Comparison of ENCODE assay signal across 9 mouse cellular contexts in genomic region chr3:84335421-84336073, GRCm38 (mm10). TPM values are rescaled to one million over a fixed set of nuclear protein-coding genes. Genes with fewer than 3 reads are reported as not detected.
A peak's percentile ranks its signal among the peaks of the same experiment; 100 is the strongest.
DNase-seq lines count a peak whose midpoint lies in the region; ATAC-seq and TF ChIP-seq lines count a peak whose summit lies in the region.
"Had no signal": no experiment of that assay in that cellular context is flagged by ENCODE, and none has a peak within 500 bp of the region (broad histone marks: within the 10 kb centered on the region; RNA-seq: fewer than 3 reads in every experiment).

No protein-coding gene starts in this region.

- 41% methylated on average over 8 of the region's 8 CpGs for WGBS in heart, embryonic 10.5 days
- WGBS in liver, postnatal 0 days (ENCODE audit: insufficient replicate concordance): 53% methylated on average over 8 of the region's 8 CpGs
- WGBS in liver, embryonic 12.5 days (ENCODE audit: insufficient replicate concordance): 64% methylated on average over 8 of the region's 8 CpGs
- WGBS in hindbrain, embryonic 11.5 days: 34% methylated on average over 8 of the region's 8 CpGs
- 38% methylated on average over 8 of the region's 8 CpGs for WGBS in midbrain, embryonic 14.5 days

- peaks cover 10% of the 10 kb centered on the region; the same call in 1 of the 2 replicates for H3K4me1 ChIP-seq in heart, embryonic 10.5 days
- peaks cover 17% of the 10 kb centered on the region for H3K4me1 ChIP-seq in liver, postnatal 0 days (ENCODE audit: insufficient read depth)
- peaks cover 18% of the 10 kb centered on the region for H3K4me1 ChIP-seq in liver, embryonic 12.5 days
- H3K4me1 ChIP-seq in hindbrain, embryonic 11.5 days (replicated peaks; ENCODE audit: control insufficient read depth, insufficient read depth, low read length): no peaks in the 10 kb centered on the region; the same call in 1 of the 2 replicates
- peaks cover 10% of the 10 kb centered on the region; the same call in 1 of the 2 replicates for H3K4me1 ChIP-seq in midbrain, embryonic 14.5 days (ENCODE audit: control insufficient read depth, insufficient read depth, low read length)

- 0 out of 2 replicates have a peak overlapping the region, but pooled peaks have one; percentile 56 for H3K4me2 ChIP-seq in liver, postnatal 0 days (ENCODE audit: low read depth, low read length)
- H3K4me2 ChIP-seq in liver, embryonic 12.5 days: no peak overlapping the region
- H3K4me2 ChIP-seq in hindbrain, embryonic 11.5 days (replicated peaks; ENCODE audit: low read depth, low read length): peak overlapping the region; percentile 36; the same call in 1 of the 2 replicates
- H3K4me2 ChIP-seq in midbrain, embryonic 14.5 days (ENCODE audit: low read length): peak overlapping the region; percentile 45; the same call in 1 of the 2 replicates

- TF ChIP-seq EP300 in liver, postnatal 0 days (IDR thresholded peaks at IDR 0.05; ENCODE audit: low read depth): no peak

- H3K27me3 ChIP-seq in heart, embryonic 10.5 days (ENCODE audit: insufficient read depth, poor library complexity, severe bottlenecking): peaks cover 61% of the 10 kb centered on the region
- no peaks in the 10 kb centered on the region for H3K27me3 ChIP-seq in liver, postnatal 0 days (ENCODE audit: insufficient read depth, low read length)
- H3K27me3 ChIP-seq in liver, embryonic 12.5 days (replicated peaks): peaks cover 31% of the 10 kb centered on the region
- H3K27me3 ChIP-seq in hindbrain, embryonic 11.5 days (ENCODE audit: control insufficient read depth, insufficient read depth, low read length): peaks cover 5% of the 10 kb centered on the region
- H3K27me3 ChIP-seq in midbrain, embryonic 14.5 days (ENCODE audit: control insufficient read depth, insufficient read depth, low read length): no peaks in the 10 kb centered on the region

- H3K4me3 ChIP-seq in heart, embryonic 10.5 days: peak overlapping the region; percentile 43
- no peak overlapping the region for H3K4me3 ChIP-seq in liver, postnatal 0 days (ENCODE audit: low read depth, low read length)
- H3K4me3 ChIP-seq in liver, embryonic 12.5 days: no peak overlapping the region
- no peak overlapping the region for H3K4me3 ChIP-seq in hindbrain, embryonic 11.5 days (ENCODE audit: low read depth, low read length)
- H3K4me3 ChIP-seq in midbrain, embryonic 14.5 days (replicated peaks; ENCODE audit: low read depth, low read length): no peak overlapping the region
- H3K4me3 ChIP-seq: heart, adult 2 months had no signal

- no peak overlapping the region for H3K27ac ChIP-seq in heart, embryonic 10.5 days
- H3K27ac ChIP-seq in liver, postnatal 0 days (ENCODE audit: low read depth): no peak overlapping the region
- H3K27ac ChIP-seq in liver, embryonic 12.5 days: no peak overlapping the region
- no peak overlapping the region for H3K27ac ChIP-seq in hindbrain, embryonic 11.5 days (ENCODE audit: low read depth, low read length)
- H3K27ac ChIP-seq in midbrain, embryonic 14.5 days (replicated peaks; ENCODE audit: low read depth, low read length): no peak overlapping the region
- H3K27ac ChIP-seq: heart, adult 2 months had no signal

- intact Hi-C loops in heart, postnatal 10 days (cut with DNase I): loop anchor here (2.0 kb wide), 1 partner anchor 21 kb away; no protein-coding TSS in a partner anchor

- H3K36me3 ChIP-seq in heart, embryonic 10.5 days: no peaks in the 10 kb centered on the region
- H3K36me3 ChIP-seq in liver, postnatal 0 days (replicated peaks; ENCODE audit: insufficient read depth, low read length): no peaks in the 10 kb centered on the region
- no peaks in the 10 kb centered on the region for H3K36me3 ChIP-seq in liver, embryonic 12.5 days
- no peaks in the 10 kb centered on the region for H3K36me3 ChIP-seq in hindbrain, embryonic 11.5 days (ENCODE audit: control insufficient read depth, insufficient read depth, low read length)
- no peaks in the 10 kb centered on the region for H3K36me3 ChIP-seq in midbrain, embryonic 14.5 days (ENCODE audit: control insufficient read depth, insufficient read depth, low read length)

- no peaks in the 10 kb centered on the region for H3K9me3 ChIP-seq in heart, embryonic 10.5 days
- no peaks in the 10 kb centered on the region for H3K9me3 ChIP-seq in liver, postnatal 0 days (ENCODE audit: low read length)
- no peaks in the 10 kb centered on the region for H3K9me3 ChIP-seq in liver, embryonic 12.5 days (replicated peaks)
- no peaks in the 10 kb centered on the region for H3K9me3 ChIP-seq in hindbrain, embryonic 11.5 days (ENCODE audit: control insufficient read depth, low read length)
- no peaks in the 10 kb centered on the region for H3K9me3 ChIP-seq in midbrain, embryonic 14.5 days (ENCODE audit: control insufficient read depth, low read length)

- no peak for TF ChIP-seq CTCF in liver, postnatal 0 days (IDR thresholded peaks at IDR 0.05; ENCODE audit: low read depth)

- no peak for DNase-seq in heart, embryonic 10.5 days (ENCODE audit: low spot score)
- DNase-seq in heart, postnatal 10 days: no peak
- no peak for DNase-seq in liver, postnatal 0 days
- no peak for DNase-seq in hindbrain, embryonic 11.5 days (ENCODE audit: low spot score)
- DNase-seq in midbrain, embryonic 14.5 days: no peak
- no peak for DNase-seq in left cerebral cortex, adult 8-10 months (ENCODE audit: low spot score in 2 of 2)
- no peak for DNase-seq in urinary bladder, postnatal 25 days (ENCODE audit: low spot score)

- H3K9ac ChIP-seq in liver, postnatal 0 days (replicated peaks): no peak overlapping the region
- H3K9ac ChIP-seq in liver, embryonic 12.5 days: no peak overlapping the region
- H3K9ac ChIP-seq in hindbrain, embryonic 11.5 days (ENCODE audit: low read depth, low read length): no peak overlapping the region
- no peak overlapping the region for H3K9ac ChIP-seq in midbrain, embryonic 14.5 days (replicated peaks; ENCODE audit: low read length)

- no peak for ATAC-seq in liver, postnatal 0 days
- no peak for ATAC-seq in liver, embryonic 12.5 days
- ATAC-seq in hindbrain, embryonic 11.5 days (ENCODE audit: low FRiP score): no peak
- no peak for ATAC-seq in midbrain, embryonic 14.5 days (ENCODE audit: low FRiP score, low TSS enrichment)

RNA-seq across cellular contexts. Expression of gene Trim2, which starts 28.9 kb away (rescaled TPM):
- polyA plus RNA-seq in heart, embryonic 10.5 days (2016; fragmentation: Nextera tagmentation; extraction: Ambion mirVana): 7.1 and 8.0 TPM in 2 replicates
- 1 to 10 TPM; 9.1 to 9.9 TPM for total RNA-seq in heart, postnatal 10 days (2021)
- 2.7 and 2.9 TPM in 2 replicates for polyA plus RNA-seq in liver, postnatal 0 days (2015; fragmentation: Nextera tagmentation; extraction: Ambion mirVana)
- polyA plus RNA-seq in liver, embryonic 12.5 days (2016; fragmentation: Nextera tagmentation; extraction: Ambion mirVana): 4.0 and 5.2 TPM in 2 replicates
- 104 and 109 TPM in 2 replicates for polyA plus RNA-seq in hindbrain, embryonic 11.5 days (2014; fragmentation: Nextera tagmentation; extraction: Ambion mirVana)
- polyA plus RNA-seq in midbrain, embryonic 14.5 days (2014; fragmentation: Nextera tagmentation; extraction: Ambion mirVana): 144 and 154 TPM in 2 replicates
- 100 to 1,000 TPM; 252 to 273 (median 260) TPM for total RNA-seq in left cerebral cortex, adult 8-10 months (2022)

Comparison
In these comparisons a context has a peak if more than half of its experiments do, and no peak if none do; other contexts are left out.
1. RNA of gene Trim2, which starts 28.9 kb away (polyA plus RNA-seq): 144 to 154 TPM in midbrain, embryonic 14.5 days and 104 to 109 TPM in hindbrain, embryonic 11.5 days; 7.1 to 8.0 TPM in heart, embryonic 10.5 days, 4.0 to 5.2 TPM in liver, embryonic 12.5 days and 2.7 to 2.9 TPM in liver, postnatal 0 days; every median in the first group is over 10 times any median in the second.